In the genomic region with DNA sequence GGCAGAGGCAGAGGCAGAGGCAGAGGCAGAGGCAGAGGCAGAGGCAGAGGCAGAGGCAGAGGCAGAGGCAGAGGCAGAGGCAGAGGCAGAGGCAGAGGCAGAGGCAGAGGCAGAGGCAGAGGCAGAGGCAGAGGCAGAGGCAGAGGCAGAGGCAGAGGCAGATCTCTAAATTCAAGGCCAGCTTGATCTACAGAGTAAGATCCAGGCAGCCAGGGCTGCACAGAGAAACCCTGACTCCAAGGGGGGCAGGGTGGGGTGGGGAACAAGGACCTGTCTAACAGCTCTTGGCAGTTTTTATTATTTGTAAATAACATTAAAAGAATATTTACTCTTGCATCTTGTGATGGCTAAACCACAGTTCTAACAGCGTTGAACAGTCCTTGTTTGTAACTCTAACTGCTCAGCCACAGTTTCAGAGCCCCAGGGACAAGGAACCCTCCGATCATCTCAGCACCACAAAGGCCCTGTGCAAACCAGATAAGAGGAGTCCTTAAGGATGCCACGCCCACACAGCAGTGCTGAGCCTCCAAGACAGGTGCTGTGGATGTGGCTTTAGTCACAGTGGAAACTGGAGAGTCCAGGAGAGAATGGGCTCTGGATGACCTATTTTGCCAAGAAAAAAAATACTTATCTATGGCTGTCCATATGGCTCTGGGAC, we compare ENCODE assay signal across 16 mouse cellular contexts. TPM values are rescaled to one million over a fixed set of nuclear protein-coding genes. Genes with fewer than 3 reads are reported as not detected.
A peak's percentile ranks its signal among the peaks of the same experiment; 100 is the strongest.
DNase-seq lines count a peak whose midpoint lies in the region; ATAC-seq and TF ChIP-seq lines count a peak whose summit lies in the region.
"Had no signal": no experiment of that assay in that cellular context is flagged by ENCODE, and none has a peak within 500 bp of the region (broad histone marks: within the 10 kb centered on the region; RNA-seq: fewer than 3 reads in every experiment).

No protein-coding gene starts in this region.

- peak; percentile 68 for DNase-seq in c-Kit-positive CD71-negative TER-119-negative erythroid progenitor cells, embryonic 14.5 days (ENCODE audit: low read depth)
- DNase-seq in cerebellum, adult 18-20 months = no peak
- no peak for DNase-seq in cerebellum, postnatal 4 days (ENCODE audit: low spot score in 2 of 2)
- DNase-seq: adrenal gland, postnatal 36 days; cerebellum, postnatal 14 days; kidney, postnatal 36 days; retina, postnatal 1 day; thymus, postnatal 14 days had no signal

- H3K9me3 ChIP-seq in intestine, embryonic 15.5 days = no peaks in the 10 kb centered on the region
- H3K9me3 ChIP-seq in intestine, postnatal 0 days (ENCODE audit: control insufficient read depth) = no peaks in the 10 kb centered on the region
- no peaks in the 10 kb centered on the region for H3K9me3 ChIP-seq in liver, embryonic 12.5 days (replicated peaks)
- no peaks in the 10 kb centered on the region for H3K9me3 ChIP-seq in stomach, embryonic 15.5 days
- H3K9me3 ChIP-seq: embryonic facial prominence, embryonic 13.5 days; limb, embryonic 15.5 days had no signal

- H3K4me2 ChIP-seq in intestine, embryonic 15.5 days (replicated peaks) = no peak overlapping the region
- H3K4me2 ChIP-seq in intestine, postnatal 0 days (replicated peaks; ENCODE audit: low read depth) = no peak overlapping the region
- H3K4me2 ChIP-seq in liver, embryonic 12.5 days = peak overlapping the region; percentile 66
- H3K4me2 ChIP-seq in stomach, embryonic 15.5 days = no peak overlapping the region
- H3K4me2 ChIP-seq: embryonic facial prominence, embryonic 13.5 days; limb, embryonic 15.5 days had no signal

- no peaks in the 10 kb centered on the region for H3K27me3 ChIP-seq in intestine, embryonic 15.5 days (replicated peaks)
- H3K27me3 ChIP-seq in intestine, postnatal 0 days (replicated peaks; ENCODE audit: control insufficient read depth, insufficient read depth, low read length) = no peaks in the 10 kb centered on the region
- H3K27me3 ChIP-seq in liver, embryonic 12.5 days (replicated peaks) = no peaks in the 10 kb centered on the region; the same call in 1 of the 2 replicates
- H3K27me3 ChIP-seq in stomach, embryonic 15.5 days (replicated peaks) = no peaks in the 10 kb centered on the region
- H3K27me3 ChIP-seq: CH12.LX; embryonic facial prominence, embryonic 13.5 days; limb, embryonic 15.5 days had no signal

- TF ChIP-seq CTCF in intestine, postnatal 0 days (IDR thresholded peaks at IDR 0.05; ENCODE audit: low read depth) = no peak

- 51% methylated on average over 3 of the region's 3 CpGs for WGBS in intestine, embryonic 15.5 days
- WGBS in intestine, postnatal 0 days = 30% methylated on average over 3 of the region's 3 CpGs
- WGBS in liver, embryonic 12.5 days (ENCODE audit: insufficient replicate concordance) = 10% methylated on average over 3 of the region's 3 CpGs
- 57% methylated on average over 3 of the region's 3 CpGs for WGBS in stomach, embryonic 15.5 days

- H3K27ac ChIP-seq in intestine, embryonic 15.5 days = no peak overlapping the region
- H3K27ac ChIP-seq in intestine, postnatal 0 days (ENCODE audit: low read depth, low read length) = no peak overlapping the region
- H3K27ac ChIP-seq in liver, embryonic 12.5 days = peak overlapping the region; percentile 95
- no peak overlapping the region for H3K27ac ChIP-seq in stomach, embryonic 15.5 days
- H3K27ac ChIP-seq: embryonic facial prominence, embryonic 13.5 days; hindbrain, postnatal 0 days; limb, embryonic 15.5 days had no signal

- H3K4me1 ChIP-seq in intestine, embryonic 15.5 days (replicated peaks) = 0 out of 2 replicates have a peak, but pooled peaks cover 2% of the 10 kb centered on the region
- H3K4me1 ChIP-seq in intestine, postnatal 0 days (replicated peaks; ENCODE audit: control insufficient read depth, insufficient read depth, low read length) = peaks cover 14% of the 10 kb centered on the region
- H3K4me1 ChIP-seq in liver, embryonic 12.5 days = peaks cover 50% of the 10 kb centered on the region
- peaks cover 6% of the 10 kb centered on the region; the same call in 1 of the 2 replicates for H3K4me1 ChIP-seq in stomach, embryonic 15.5 days
- H3K4me1 ChIP-seq: embryonic facial prominence, embryonic 13.5 days had no signal

- peak; percentile 70; the same call in 1 of the 2 replicates for ATAC-seq in intestine, embryonic 15.5 days
- ATAC-seq in intestine, postnatal 0 days = no peak
- ATAC-seq in liver, embryonic 12.5 days = peak; percentile 98
- peak; percentile 83; the same call in 1 of the 2 replicates for ATAC-seq in stomach, embryonic 15.5 days (ENCODE audit: insufficient read depth, low FRiP score, low read depth)
- ATAC-seq: hindbrain, postnatal 0 days had no signal

- H3K36me3 ChIP-seq in intestine, embryonic 15.5 days = no peaks in the 10 kb centered on the region
- no peaks in the 10 kb centered on the region for H3K36me3 ChIP-seq in intestine, postnatal 0 days (ENCODE audit: control insufficient read depth, insufficient read depth)
- H3K36me3 ChIP-seq in liver, embryonic 12.5 days = no peaks in the 10 kb centered on the region
- no peaks in the 10 kb centered on the region for H3K36me3 ChIP-seq in stomach, embryonic 15.5 days
- H3K36me3 ChIP-seq: embryonic facial prominence, embryonic 13.5 days; limb, embryonic 15.5 days had no signal

- no peak overlapping the region for H3K4me3 ChIP-seq in intestine, embryonic 15.5 days (replicated peaks)
- H3K4me3 ChIP-seq in intestine, postnatal 0 days (ENCODE audit: low read depth, low read length) = no peak overlapping the region
- peak overlapping the region; percentile 45 for H3K4me3 ChIP-seq in liver, embryonic 12.5 days
- no peak overlapping the region for H3K4me3 ChIP-seq in stomach, embryonic 15.5 days (replicated peaks)
- H3K4me3 ChIP-seq: embryonic facial prominence, embryonic 13.5 days; limb, embryonic 15.5 days had no signal

- H3K9ac ChIP-seq in intestine, embryonic 15.5 days = no peak overlapping the region
- H3K9ac ChIP-seq in intestine, postnatal 0 days (ENCODE audit: low read depth, low read length) = no peak overlapping the region
- peak overlapping the region; percentile 76 for H3K9ac ChIP-seq in liver, embryonic 12.5 days
- H3K9ac ChIP-seq in stomach, embryonic 15.5 days = no peak overlapping the region
- H3K9ac ChIP-seq: embryonic facial prominence, embryonic 13.5 days; limb, embryonic 15.5 days had no signal

RNA-seq across cellular contexts. Expression of a gene that starts 2.2 kb away (rescaled TPM):
- polyA plus RNA-seq in intestine, embryonic 15.5 days (2015; fragmentation: Nextera tagmentation; extraction: Ambion mirVana) = 1.4 and 2.2 TPM in 2 replicates
- polyA plus RNA-seq in intestine, postnatal 0 days (2015; fragmentation: Nextera tagmentation; extraction: Ambion mirVana) = 2.1 and 2.3 TPM in 2 replicates
- polyA plus RNA-seq in liver, embryonic 12.5 days (2016; fragmentation: Nextera tagmentation; extraction: Ambion mirVana) = 40.9 and 44.2 TPM in 2 replicates
- polyA plus RNA-seq in stomach, embryonic 15.5 days (2015; fragmentation: Nextera tagmentation; extraction: Ambion mirVana) = 1.7 and 2.4 TPM in 2 replicates

RNA-seq across cellular contexts. Expression of a gene that starts 36.2 kb away (rescaled TPM):
- 11.0 and 12.2 TPM in 2 replicates for polyA plus RNA-seq in intestine, embryonic 15.5 days (2015; fragmentation: Nextera tagmentation; extraction: Ambion mirVana)
- 25.5 and 25.9 TPM in 2 replicates for polyA plus RNA-seq in intestine, postnatal 0 days (2015; fragmentation: Nextera tagmentation; extraction: Ambion mirVana)
- 28.6 and 30.5 TPM in 2 replicates for polyA plus RNA-seq in liver, embryonic 12.5 days (2016; fragmentation: Nextera tagmentation; extraction: Ambion mirVana)
- 11.9 and 12.4 TPM in 2 replicates for polyA plus RNA-seq in stomach, embryonic 15.5 days (2015; fragmentation: Nextera tagmentation; extraction: Ambion mirVana)

RNA-seq across cellular contexts. Expression of a gene that starts 45.0 kb away (rescaled TPM):
- polyA plus RNA-seq in intestine, embryonic 15.5 days (2015; fragmentation: Nextera tagmentation; extraction: Ambion mirVana) = 0.90 and 1.0 TPM in 2 replicates
- 0.86 and 0.98 TPM in 2 replicates for polyA plus RNA-seq in intestine, postnatal 0 days (2015; fragmentation: Nextera tagmentation; extraction: Ambion mirVana)
- polyA plus RNA-seq in liver, embryonic 12.5 days (2016; fragmentation: Nextera tagmentation; extraction: Ambion mirVana) = 0.51 and 0.63 TPM in 2 replicates
- 1.5 and 1.8 TPM in 2 replicates for polyA plus RNA-seq in stomach, embryonic 15.5 days (2015; fragmentation: Nextera tagmentation; extraction: Ambion mirVana)

RNA-seq across cellular contexts. Expression of a gene that starts 59.9 kb away (rescaled TPM):
- 3.3 and 4.1 TPM in 2 replicates for polyA plus RNA-seq in intestine, embryonic 15.5 days (2015; fragmentation: Nextera tagmentation; extraction: Ambion mirVana)
- polyA plus RNA-seq in intestine, postnatal 0 days (2015; fragmentation: Nextera tagmentation; extraction: Ambion mirVana) = 1.3 and 2.0 TPM in 2 replicates
- polyA plus RNA-seq in liver, embryonic 12.5 days (2016; fragmentation: Nextera tagmentation; extraction: Ambion mirVana) = 5.0 and 7.1 TPM in 2 replicates
- polyA plus RNA-seq in stomach, embryonic 15.5 days (2015; fragmentation: Nextera tagmentation; extraction: Ambion mirVana) = 4.2 and 4.7 TPM in 2 replicates

Comparison
In these comparisons a context has a peak if more than half of its experiments do, and no peak if none do; other contexts are left out.
1. RNA of a gene that starts 2.2 kb away (polyA plus RNA-seq): 40.9 to 44.2 TPM in liver, embryonic 12.5 days; 1.7 to 2.4 TPM in stomach, embryonic 15.5 days, 2.1 to 2.3 TPM in intestine, postnatal 0 days and 1.4 to 2.2 TPM in intestine, embryonic 15.5 days; every median in the first group is over 10 times any median in the second.